Mouse (Mus musculus): ENCODE data around the gene Zfp609. TPM values are rescaled to one million over a fixed set of nuclear protein-coding genes. Genes with fewer than 3 reads are reported as not detected.
A peak's percentile ranks its signal among the peaks of the same experiment; 100 is the strongest.

Gene Zfp609
- polyA plus RNA-seq, 1 experiment from 2014 or later, result 5.8 TPM

- Histone ChIP-seq H3K9ac (ENCODE audit: low read depth, low read length) (no peak overlapping the region), H3K4me1 (replicated peaks; ENCODE audit: control insufficient read depth, insufficient read depth, low read length) (peaks cover 26% of the 10 kb centered on the region), H3K4me2 (no peak overlapping the region), H3K36me3 (ENCODE audit: control insufficient read depth, insufficient read depth, low read length) (no peaks in the 10 kb centered on the region), H3K9me3 (ENCODE audit: control insufficient read depth, low read length) (no peaks in the 10 kb centered on the region), H3K4me3 (ENCODE audit: low read depth, low read length) (no peak overlapping the region), H3K27ac (ENCODE audit: low read depth, low read length) (no peak overlapping the region), H3K27me3 (replicated peaks; ENCODE audit: control insufficient read depth, insufficient read depth, low read length) (no peaks in the 10 kb centered on the region)
- 38% methylated on average over 2 of the region's 2 CpGs for WGBS
- DNase-seq (ENCODE audit: low spot score), result no peak
- peak; percentile 51; the same call in 1 of the 2 replicates for ATAC-seq (replicated peaks; ENCODE audit: low FRiP score)
Measured at GRCm38 (mm10) chr9:65746479-65746878, 80.9 kb downstream of the Zfp609 start.

GRCm38 (mm10) chr9:65745456-65745855 lies 81.9 kb downstream of the Zfp609 start:
- Histone ChIP-seq H3K4me2 (no peak overlapping the region), H3K4me1 (replicated peaks; ENCODE audit: control insufficient read depth, insufficient read depth, low read length) (peaks cover 26% of the 10 kb centered on the region), H3K9me3 (ENCODE audit: control insufficient read depth, low read length) (no peaks in the 10 kb centered on the region), H3K9ac (ENCODE audit: low read depth, low read length) (no peak overlapping the region), H3K36me3 (ENCODE audit: control insufficient read depth, insufficient read depth, low read length) (no peaks in the 10 kb centered on the region), H3K27me3 (replicated peaks; ENCODE audit: control insufficient read depth, insufficient read depth, low read length) (no peaks in the 10 kb centered on the region), H3K4me3 (ENCODE audit: low read depth, low read length) (no peak overlapping the region), H3K27ac (ENCODE audit: low read depth, low read length) (no peak overlapping the region)
- DNase-seq (ENCODE audit: low spot score) (no peak), ATAC-seq (replicated peaks; ENCODE audit: low FRiP score) (no peak)
- WGBS, result 77% methylated on average over 5 of the region's 5 CpGs

- ATAC-seq (replicated peaks; ENCODE audit: low FRiP score) (no peak), DNase-seq (ENCODE audit: low spot score) (no peak)
- H3K27ac ChIP-seq (ENCODE audit: low read depth, low read length), result 0 out of 2 replicates have a peak overlapping the region, but pooled peaks have one; percentile 19
- H3K4me2 ChIP-seq, result no peak overlapping the region
- 48% methylated on average over 4 of the region's 4 CpGs for WGBS
- peaks cover 26% of the 10 kb centered on the region for H3K4me1 ChIP-seq (replicated peaks; ENCODE audit: control insufficient read depth, insufficient read depth, low read length)
- no peak overlapping the region for H3K9ac ChIP-seq (ENCODE audit: low read depth, low read length)
- H3K4me3 ChIP-seq (ENCODE audit: low read depth, low read length), result no peak overlapping the region
- H3K27me3 ChIP-seq (replicated peaks; ENCODE audit: control insufficient read depth, insufficient read depth, low read length), result no peaks in the 10 kb centered on the region
- no peaks in the 10 kb centered on the region for H3K36me3 ChIP-seq (ENCODE audit: control insufficient read depth, insufficient read depth, low read length)
- H3K9me3 ChIP-seq (ENCODE audit: control insufficient read depth, low read length), result no peaks in the 10 kb centered on the region
Measured at GRCm38 (mm10) chr9:65744171-65745082, 82.9 kb downstream of the Zfp609 start.

GRCm38 (mm10) chr9:65743809-65744170 lies 83.6 kb downstream of the Zfp609 start:
- Histone ChIP-seq H3K27me3 (replicated peaks; ENCODE audit: control insufficient read depth, insufficient read depth, low read length) (no peaks in the 10 kb centered on the region), H3K9ac (ENCODE audit: low read depth, low read length) (no peak overlapping the region), H3K4me2 (no peak overlapping the region), H3K9me3 (ENCODE audit: control insufficient read depth, low read length) (no peaks in the 10 kb centered on the region), H3K4me3 (ENCODE audit: low read depth, low read length) (no peak overlapping the region), H3K36me3 (ENCODE audit: control insufficient read depth, insufficient read depth, low read length) (peaks cover 3% of the 10 kb centered on the region; the same call in 1 of the 2 replicates), H3K27ac (ENCODE audit: low read depth, low read length) (no peak overlapping the region), H3K4me1 (replicated peaks; ENCODE audit: control insufficient read depth, insufficient read depth, low read length) (peaks cover 26% of the 10 kb centered on the region)
- ATAC-seq (replicated peaks; ENCODE audit: low FRiP score), result no peak
- no peak for DNase-seq (ENCODE audit: low spot score)

GRCm38 (mm10) chr9:65743322-65743721 lies 84.0 kb downstream of the Zfp609 start:
- H3K27me3 ChIP-seq (replicated peaks; ENCODE audit: control insufficient read depth, insufficient read depth, low read length), result no peaks in the 10 kb centered on the region
- no peak overlapping the region for H3K9ac ChIP-seq (ENCODE audit: low read depth, low read length)
- peaks cover 26% of the 10 kb centered on the region for H3K4me1 ChIP-seq (replicated peaks; ENCODE audit: control insufficient read depth, insufficient read depth, low read length)
- no peak overlapping the region for H3K27ac ChIP-seq (ENCODE audit: low read depth, low read length)
- H3K36me3 ChIP-seq (ENCODE audit: control insufficient read depth, insufficient read depth, low read length), result peaks cover 3% of the 10 kb centered on the region; the same call in 1 of the 2 replicates
- no peaks in the 10 kb centered on the region for H3K9me3 ChIP-seq (ENCODE audit: control insufficient read depth, low read length)
- H3K4me2 ChIP-seq, result no peak overlapping the region
- no peak overlapping the region for H3K4me3 ChIP-seq (ENCODE audit: low read depth, low read length)
- no peak for ATAC-seq (replicated peaks; ENCODE audit: low FRiP score)
- DNase-seq (ENCODE audit: low spot score), result no peak

GRCm38 (mm10) chr9:65742777-65743176 lies 84.6 kb downstream of the Zfp609 start:
- H3K27me3 ChIP-seq (replicated peaks; ENCODE audit: control insufficient read depth, insufficient read depth, low read length), result no peaks in the 10 kb centered on the region
- peaks cover 26% of the 10 kb centered on the region for H3K4me1 ChIP-seq (replicated peaks; ENCODE audit: control insufficient read depth, insufficient read depth, low read length)
- WGBS, result 84% methylated on average over 3 of the region's 3 CpGs

GRCm38 (mm10) chr9:65741066-65741852 lies 86.1 kb downstream of the Zfp609 start:
- no peak for DNase-seq (ENCODE audit: low spot score)
- H3K4me3 ChIP-seq (ENCODE audit: low read depth, low read length), result no peak overlapping the region
- H3K36me3 ChIP-seq (ENCODE audit: control insufficient read depth, insufficient read depth, low read length), result peaks cover 3% of the 10 kb centered on the region; the same call in 1 of the 2 replicates
- no peak overlapping the region for H3K4me2 ChIP-seq
- ATAC-seq (replicated peaks; ENCODE audit: low FRiP score), result peak; percentile 60; the same call in 1 of the 2 replicates
- H3K27ac ChIP-seq (ENCODE audit: low read depth, low read length), result no peak overlapping the region
- H3K27me3 ChIP-seq (replicated peaks; ENCODE audit: control insufficient read depth, insufficient read depth, low read length), result no peaks in the 10 kb centered on the region
- no peaks in the 10 kb centered on the region for H3K9me3 ChIP-seq (ENCODE audit: control insufficient read depth, low read length)
- no peak overlapping the region for H3K9ac ChIP-seq (ENCODE audit: low read depth, low read length)
- WGBS, result 80% methylated on average over 14 of the region's 14 CpGs
- H3K4me1 ChIP-seq (replicated peaks; ENCODE audit: control insufficient read depth, insufficient read depth, low read length), result peaks cover 20% of the 10 kb centered on the region; the same call in 1 of the 2 replicates

More at GRCm38 (mm10) chr9:65742777-65743176, 84.6 kb downstream of the Zfp609 start:
- ATAC-seq (replicated peaks; ENCODE audit: low FRiP score), result no peak
- Histone ChIP-seq H3K9me3 (ENCODE audit: control insufficient read depth, low read length) (no peaks in the 10 kb centered on the region), H3K9ac (ENCODE audit: low read depth, low read length) (no peak overlapping the region), H3K4me3 (ENCODE audit: low read depth, low read length) (no peak overlapping the region), H3K36me3 (ENCODE audit: control insufficient read depth, insufficient read depth, low read length) (peaks cover 3% of the 10 kb centered on the region; the same call in 1 of the 2 replicates), H3K4me2 (no peak overlapping the region), H3K27ac (ENCODE audit: low read depth, low read length) (no peak overlapping the region)
- no peak for DNase-seq (ENCODE audit: low spot score)

- H3K4me1 ChIP-seq (replicated peaks; ENCODE audit: control insufficient read depth, insufficient read depth, low read length), result peaks cover 5% of the 10 kb centered on the region; the same call in 1 of the 2 replicates
- DNase-seq (ENCODE audit: low spot score) (no peak), ATAC-seq (replicated peaks; ENCODE audit: low FRiP score) (no peak)
- no peak overlapping the region for H3K27ac ChIP-seq (ENCODE audit: low read depth, low read length)
- H3K27me3 ChIP-seq (replicated peaks; ENCODE audit: control insufficient read depth, insufficient read depth, low read length), result no peaks in the 10 kb centered on the region
- H3K9me3 ChIP-seq (ENCODE audit: control insufficient read depth, low read length), result no peaks in the 10 kb centered on the region
- no peak overlapping the region for H3K9ac ChIP-seq (ENCODE audit: low read depth, low read length)
- H3K4me2 ChIP-seq, result no peak overlapping the region
- H3K36me3 ChIP-seq (ENCODE audit: control insufficient read depth, insufficient read depth, low read length), result peaks cover 7% of the 10 kb centered on the region; the same call in 1 of the 2 replicates
- WGBS, result 89% methylated on average over 3 of the region's 3 CpGs
- no peak overlapping the region for H3K4me3 ChIP-seq (ENCODE audit: low read depth, low read length)
Measured at GRCm38 (mm10) chr9:65734931-65735330, 92.4 kb downstream of the Zfp609 start.
